Comparison of ENCODE assay signal across 13 mouse cellular contexts in genomic region chr12:80782892-80783291, GRCm38 (mm10). TPM values are rescaled to one million over a fixed set of nuclear protein-coding genes. Genes with fewer than 3 reads are reported as not detected.
DNase-seq lines count a peak whose midpoint lies in the region; ATAC-seq and TF ChIP-seq lines count a peak whose summit lies in the region.
"Had no signal": no experiment of that assay in that cellular context is flagged by ENCODE, and none has a peak within 500 bp of the region (broad histone marks: within the 10 kb centered on the region; RNA-seq: fewer than 3 reads in every experiment).

No protein-coding gene starts in this region.

- peak; percentile 42 for TF ChIP-seq CTCF in forebrain, postnatal 0 days (IDR thresholded peaks at IDR 0.05; ENCODE audit: low read depth)
- peak; percentile 76 for TF ChIP-seq CTCF in layer of hippocampus, adult 2 months (conservative IDR thresholded peaks at IDR 0.05)

- no peak overlapping the region for H3K9ac ChIP-seq in forebrain, postnatal 0 days
- no peak overlapping the region for H3K9ac ChIP-seq in forebrain, embryonic 15.5 days (replicated peaks)

- H3K4me2 ChIP-seq in forebrain, postnatal 0 days (ENCODE audit: low read depth): no peak overlapping the region
- no peak overlapping the region for H3K4me2 ChIP-seq in forebrain, embryonic 15.5 days (replicated peaks)

- H3K9me3 ChIP-seq in forebrain, postnatal 0 days (ENCODE audit: low read length): no peaks in the 10 kb centered on the region
- H3K9me3 ChIP-seq in forebrain, embryonic 15.5 days: no peaks in the 10 kb centered on the region

- no peaks in the 10 kb centered on the region for H3K27me3 ChIP-seq in forebrain, postnatal 0 days (ENCODE audit: insufficient read depth, low read length)
- no peaks in the 10 kb centered on the region for H3K27me3 ChIP-seq in forebrain, embryonic 15.5 days

- 37% methylated on average over 3 of the region's 3 CpGs for WGBS in forebrain, postnatal 0 days
- 56% methylated on average over 3 of the region's 3 CpGs for WGBS in forebrain, embryonic 15.5 days

- H3K36me3 ChIP-seq in forebrain, postnatal 0 days (ENCODE audit: insufficient read depth): no peaks in the 10 kb centered on the region
- H3K36me3 ChIP-seq in forebrain, embryonic 15.5 days: no peaks in the 10 kb centered on the region

- ATAC-seq in forebrain, postnatal 0 days: no peak
- no peak for ATAC-seq in forebrain, embryonic 15.5 days (replicated peaks)
- ATAC-seq in granulocyte monocyte progenitor cell, adult 5-6 weeks (replicated peaks; ENCODE audit: poor library complexity, severe bottlenecking): no peak

- no peak for DNase-seq in forebrain, postnatal 0 days
- no peak for DNase-seq in layer of hippocampus, adult 2 months (ENCODE audit: low spot score in 2 of 2)
- no peak for DNase-seq in layer of hippocampus, adult 18-20 months (ENCODE audit: low spot score in 2 of 2)
- DNase-seq in 416B (ENCODE audit: low read depth) (peak; percentile 35), adipocyte (ENCODE audit: low spot score) (peak; percentile 45)
- no peak for DNase-seq in thymus, postnatal 0 days (ENCODE audit: low spot score)
- DNase-seq: adrenal gland, postnatal 25 days; cerebellum, adult 8-10 months; kidney, adult 11 months; thymus, adult 2 months had no signal

- no peak overlapping the region for H3K4me3 ChIP-seq in forebrain, postnatal 0 days (ENCODE audit: low read depth, low read length)
- no peak overlapping the region for H3K4me3 ChIP-seq in forebrain, embryonic 15.5 days
- H3K4me3 ChIP-seq in layer of hippocampus, adult 2 months: no peak overlapping the region

- no peaks in the 10 kb centered on the region for H3K4me1 ChIP-seq in forebrain, postnatal 0 days (ENCODE audit: insufficient read depth)
- no peaks in the 10 kb centered on the region for H3K4me1 ChIP-seq in forebrain, embryonic 15.5 days

- no peak overlapping the region for H3K27ac ChIP-seq in forebrain, postnatal 0 days (ENCODE audit: low read depth, low read length)
- no peak overlapping the region for H3K27ac ChIP-seq in forebrain, embryonic 15.5 days (replicated peaks)
- H3K27ac ChIP-seq in layer of hippocampus, adult 2 months: no peak overlapping the region

RNA-seq across cellular contexts. Expression of gene Susd6, which starts 7.4 kb away (rescaled TPM):
- 12.5 and 15.3 TPM in 2 replicates for total RNA-seq in forebrain, postnatal 0 days (2014; rRNA removed)
- 6.8 and 8.0 TPM in 2 replicates for polyA plus RNA-seq in forebrain, postnatal 0 days (2015; fragmentation: Nextera tagmentation; extraction: Ambion mirVana)
- polyA plus RNA-seq in forebrain, embryonic 15.5 days (2015; fragmentation: Nextera tagmentation; extraction: Ambion mirVana): 13.9 and 14.3 TPM in 2 replicates
- 10 to 100 TPM; 71.6 to 72.1 TPM for total RNA-seq in layer of hippocampus, adult 2 months (2021)
- total RNA-seq in layer of hippocampus, adult 18-20 months (2021): 10 to 100 TPM; 64.0 to 76.3 TPM
- 21.7 and 22.0 TPM in 2 replicates for total RNA-seq in granulocyte monocyte progenitor cell, adult 5-6 weeks (2014; fragmentation: Nextera tagmentation)
- 14.0 and 16.4 TPM in 2 replicates for total RNA-seq in granulocyte monocyte progenitor cell, adult 5-6 weeks (2017)
- polyA plus RNA-seq in thymus, postnatal 0 days (2015; fragmentation: Nextera tagmentation; extraction: Ambion mirVana): 21.0 and 21.1 TPM in 2 replicates

RNA-seq across cellular contexts. Expression of gene Ccdc177, which starts 22.4 kb away (rescaled TPM):
- 19.1 and 23.5 TPM in 2 replicates for total RNA-seq in forebrain, postnatal 0 days (2014; rRNA removed)
- 1.6 and 2.3 TPM in 2 replicates for polyA plus RNA-seq in forebrain, postnatal 0 days (2015; fragmentation: Nextera tagmentation; extraction: Ambion mirVana)
- 6.2 and 7.4 TPM in 2 replicates for polyA plus RNA-seq in forebrain, embryonic 15.5 days (2015; fragmentation: Nextera tagmentation; extraction: Ambion mirVana)
- 10 to 100 TPM; 18.4 to 18.6 TPM for total RNA-seq in layer of hippocampus, adult 2 months (2021)
- 10 to 100 TPM; 16.2 to 16.3 TPM for total RNA-seq in layer of hippocampus, adult 18-20 months (2021)
- total RNA-seq in granulocyte monocyte progenitor cell, adult 5-6 weeks (2014; fragmentation: Nextera tagmentation): 0.56 TPM in 1 of 2 replicates, not detected in the other
- not detected in 2 replicates for total RNA-seq in granulocyte monocyte progenitor cell, adult 5-6 weeks (2017)
- polyA plus RNA-seq in thymus, postnatal 0 days (2015; fragmentation: Nextera tagmentation; extraction: Ambion mirVana): 0.03 TPM in 1 of 2 replicates, not detected in the other
- total RNA-seq: hematopoietic stem cell, adult 5-6 weeks had no signal
- polyA plus RNA-seq: thymus, adult 2 months had no signal

Comparison
In these comparisons a context has a peak if more than half of its experiments do, and no peak if none do; other contexts are left out.
1. DNase-seq: peak in 416B (single experiment) and adipocyte (single experiment); none in forebrain, postnatal 0 days (single experiment), layer of hippocampus, adult 2 months (0 of 2), layer of hippocampus, adult 18-20 months (0 of 2) and thymus, postnatal 0 days (single experiment).
2. RNA of gene Ccdc177, which starts 22.4 kb away (total RNA-seq): 19.1 to 23.5 TPM in forebrain, postnatal 0 days, 18.4 to 18.6 TPM in layer of hippocampus, adult 2 months and 16.2 to 16.3 TPM in layer of hippocampus, adult 18-20 months; 0.56 TPM in granulocyte monocyte progenitor cell, adult 5-6 weeks; every median in the first group is over 10 times any median in the second.